Mouse (Mus musculus): Measurements from ENCODE around the gene St8sia6.
"Not testable (repeated sequence)": the region's sequence is repeated elsewhere in the genome, so short reads cannot be mapped to it uniquely, and the experiment has no call there.

Gene St8sia6

GRCm38 (mm10) chr2:13793969-13794363, at the start of gene St8sia6:
Gene St8sia6, minus strand, starts transcription at chr2:13794064.
- DNase-seq (ENCODE audit: low read depth) = no peak

- no peak for DNase-seq (ENCODE audit: low read depth)
Measured at GRCm38 (mm10) chr2:13836310-13836709, 42.4 kb upstream of the St8sia6 start.

- no peak for DNase-seq (ENCODE audit: low read depth)
Measured at GRCm38 (mm10) chr2:13834989-13835388, 41.1 kb upstream of the St8sia6 start.

GRCm38 (mm10) chr2:13816645-13817044, 22.8 kb upstream of the St8sia6 start:
- DNase-seq (ENCODE audit: low read depth) = no peak

GRCm38 (mm10) chr2:13808593-13808992, 14.7 kb upstream of the St8sia6 start:
- DNase-seq (ENCODE audit: low read depth) = no peak

GRCm38 (mm10) chr2:13808008-13808407, 14.1 kb upstream of the St8sia6 start:
- no peak for DNase-seq (ENCODE audit: low read depth)

GRCm38 (mm10) chr2:13806120-13806519, 12.3 kb upstream of the St8sia6 start:
- peak; percentile 34 for DNase-seq (ENCODE audit: low read depth)

GRCm38 (mm10) chr2:13800639-13801038, 6.8 kb upstream of the St8sia6 start:
- DNase-seq (ENCODE audit: low read depth) = no peak

- DNase-seq (ENCODE audit: low read depth) = no peak
Measured at GRCm38 (mm10) chr2:13794446-13794845, 582 bp upstream of the St8sia6 start.

GRCm38 (mm10) chr2:13793054-13793968, 553 bp downstream of the St8sia6 start:
- no peak for DNase-seq (ENCODE audit: low read depth)

GRCm38 (mm10) chr2:13792256-13793005, 1.4 kb downstream of the St8sia6 start:
- no peak for DNase-seq (ENCODE audit: low read depth)

GRCm38 (mm10) chr2:13791598-13791997, 2.3 kb downstream of the St8sia6 start:
- no peak for DNase-seq (ENCODE audit: low read depth)

- no peak for DNase-seq (ENCODE audit: low read depth)
Measured at GRCm38 (mm10) chr2:13789365-13789764, 4.5 kb downstream of the St8sia6 start.

GRCm38 (mm10) chr2:13786577-13787168, 7.2 kb downstream of the St8sia6 start:
- DNase-seq (ENCODE audit: low read depth) = no peak

GRCm38 (mm10) chr2:13785992-13786391, 7.9 kb downstream of the St8sia6 start:
- DNase-seq (ENCODE audit: low read depth) = not testable (repeated sequence)

- no peak for DNase-seq (ENCODE audit: low read depth)
Measured at GRCm38 (mm10) chr2:13785247-13785646, 8.6 kb downstream of the St8sia6 start.

- no peak for DNase-seq (ENCODE audit: low read depth)
Measured at GRCm38 (mm10) chr2:13784448-13784847, 9.4 kb downstream of the St8sia6 start.

GRCm38 (mm10) chr2:13777032-13777431, 16.8 kb downstream of the St8sia6 start:
- no peak for DNase-seq (ENCODE audit: low read depth)

GRCm38 (mm10) chr2:13776453-13776852, 17.4 kb downstream of the St8sia6 start:
- no peak for DNase-seq (ENCODE audit: low read depth)

GRCm38 (mm10) chr2:13775056-13775455, 18.8 kb downstream of the St8sia6 start:
- DNase-seq (ENCODE audit: low read depth) = no peak

GRCm38 (mm10) chr2:13768524-13768923, 25.3 kb downstream of the St8sia6 start:
- no peak for DNase-seq (ENCODE audit: low read depth)

- no peak for DNase-seq (ENCODE audit: low read depth)
Measured at GRCm38 (mm10) chr2:13767532-13768411, 26.1 kb downstream of the St8sia6 start.
